Mouse (Mus musculus): ENCODE measurements around the gene Rph3a.

DNA sequence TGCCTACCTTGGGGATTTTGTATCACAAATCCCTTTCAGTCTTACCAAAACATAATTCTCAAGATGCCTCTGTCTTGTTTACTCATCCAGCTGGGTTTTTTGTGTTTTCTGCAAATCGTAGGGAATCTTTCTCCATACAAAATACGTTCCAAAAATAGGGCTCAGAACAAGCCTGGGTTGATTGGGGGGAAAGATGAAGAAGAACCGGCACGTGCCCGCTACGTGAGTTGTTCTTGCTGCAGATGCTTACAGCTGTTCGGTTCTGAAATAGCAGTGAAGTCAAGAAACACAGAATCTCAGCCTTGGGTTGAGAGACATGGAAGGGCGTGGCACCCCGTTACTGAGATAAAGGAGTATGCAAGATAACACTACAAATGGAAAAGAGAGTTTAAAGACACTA lies 44.0 kb upstream of the Rph3a start:
- TF ChIP-seq CTCF (IDR thresholded peaks at IDR 0.05; ENCODE audit: insufficient read depth, low read depth, low read length) (no peak), POLR2A (IDR thresholded peaks at IDR 0.05; ENCODE audit: insufficient read depth, low read depth, low read length) (no peak)
